ENCODE assay signal across 7 mouse cellular contexts in genomic region chr17:29317380-29317779, GRCm38 (mm10). TPM values are rescaled to one million over a fixed set of nuclear protein-coding genes. Genes with fewer than 3 reads are reported as not detected.
A peak's percentile ranks its signal among the peaks of the same experiment; 100 is the strongest.
DNase-seq lines count a peak whose midpoint lies in the region; ATAC-seq lines count a peak whose summit lies in the region.
"Not testable (repeated sequence)": the region's sequence is repeated elsewhere in the genome, so short reads cannot be mapped to it uniquely, and the experiment has no call there.

TSS of gene Pi16 (plus strand) at chr17:29317680.

- H3K4me1 ChIP-seq in embryonic facial prominence, embryonic 10.5 days: peaks cover 45% of the 10 kb centered on the region
- H3K4me1 ChIP-seq in heart, embryonic 10.5 days: peaks cover 46% of the 10 kb centered on the region
- H3K4me1 ChIP-seq in limb, embryonic 10.5 days: peaks cover 43% of the 10 kb centered on the region

- H3K9me3 ChIP-seq in embryonic facial prominence, embryonic 10.5 days; heart, embryonic 10.5 days; limb, embryonic 10.5 days (replicated peaks): not testable (repeated sequence)

- not testable (repeated sequence) for H3K4me3 ChIP-seq in embryonic facial prominence, embryonic 10.5 days; heart, embryonic 10.5 days; limb, embryonic 10.5 days

- not testable (repeated sequence) for ATAC-seq in megakaryocyte, adult 5-6 weeks (ENCODE audit: poor library complexity, severe bottlenecking)

- not testable (repeated sequence) for DNase-seq in adrenal gland, adult 18-20 months (ENCODE audit: low spot score in 2 of 2); embryonic facial prominence, embryonic 10.5 days (ENCODE audit: low spot score); gastrocnemius, postnatal 10 days; heart, embryonic 10.5 days (ENCODE audit: low spot score); heart, postnatal 25 days (ENCODE audit: low spot score); limb, embryonic 10.5 days (ENCODE audit: low spot score)

- WGBS in embryonic facial prominence, embryonic 10.5 days: 86% methylated on average over 3 of the region's 3 CpGs
- WGBS in heart, embryonic 10.5 days: 85% methylated on average over 3 of the region's 3 CpGs
- WGBS in limb, embryonic 10.5 days: 92% methylated on average over 3 of the region's 3 CpGs

- H3K36me3 ChIP-seq in embryonic facial prominence, embryonic 10.5 days (replicated peaks); heart, embryonic 10.5 days; limb, embryonic 10.5 days: not testable (repeated sequence)

- intact Hi-C loops in heart, postnatal 25 days (cut with DNase I): not testable (repeated sequence)

- peaks cover 39% of the 10 kb centered on the region for H3K27me3 ChIP-seq in embryonic facial prominence, embryonic 10.5 days (replicated peaks; ENCODE audit: low read depth, poor library complexity, severe bottlenecking)
- peaks cover 35% of the 10 kb centered on the region for H3K27me3 ChIP-seq in heart, embryonic 10.5 days (ENCODE audit: insufficient read depth, poor library complexity, severe bottlenecking)
- peaks cover 40% of the 10 kb centered on the region for H3K27me3 ChIP-seq in limb, embryonic 10.5 days (ENCODE audit: low read depth, poor library complexity, severe bottlenecking)

- H3K27ac ChIP-seq in embryonic facial prominence, embryonic 10.5 days (replicated peaks): peak within 1 kb of the TSS; percentile 51; the same call in 1 of the 2 replicates
- peak within 1 kb of the TSS; percentile 72 for H3K27ac ChIP-seq in heart, embryonic 10.5 days
- peak within 1 kb of the TSS; percentile 70 for H3K27ac ChIP-seq in limb, embryonic 10.5 days

RNA-seq across cellular contexts. Expression of gene Pi16, which starts in this region (rescaled TPM):
- 10 to 100 TPM; 16.8 to 52.3 TPM for total RNA-seq in adrenal gland, adult 18-20 months (2021)
- 0.65 and 0.91 TPM in 2 replicates for polyA plus RNA-seq in embryonic facial prominence, embryonic 10.5 days (2016; fragmentation: Nextera tagmentation; extraction: Ambion mirVana)
- 10 to 100 TPM; 38.8 to 45.1 TPM for total RNA-seq in gastrocnemius, postnatal 10 days (2021)
- 1.9 and 2.6 TPM in 2 replicates for polyA plus RNA-seq in heart, embryonic 10.5 days (2016; fragmentation: Nextera tagmentation; extraction: Ambion mirVana)
- 10 to 100 TPM; 32.6 to 45.8 TPM for total RNA-seq in heart, postnatal 25 days (2021)
- polyA plus RNA-seq in limb, embryonic 10.5 days (2016; fragmentation: Nextera tagmentation; extraction: Ambion mirVana): 0.34 and 0.35 TPM in 2 replicates
- 32.6 and 44.2 TPM in 2 replicates for total RNA-seq in megakaryocyte, adult 5-6 weeks (2015)
- 59.2 and 64.7 TPM in 2 replicates for total RNA-seq in megakaryocyte, adult 5-6 weeks (2017)
